Mouse (Mus musculus) gastrocnemius, postnatal 10 days (tissue): ENCODE measurements at regions not wholly inside any gene's neighbourhood (a gene's known extent, or its start where the extent isn't known, plus 50 kb on each side); places are given as distances from the start of the nearest gene placed in this dataset.

ENCODE experiments used
- DNase-seq: peaks from one replicate; pipeline ENCODE4 v3.0.0; 2021; ENCODE audit warnings: mixed read lengths

DNA sequence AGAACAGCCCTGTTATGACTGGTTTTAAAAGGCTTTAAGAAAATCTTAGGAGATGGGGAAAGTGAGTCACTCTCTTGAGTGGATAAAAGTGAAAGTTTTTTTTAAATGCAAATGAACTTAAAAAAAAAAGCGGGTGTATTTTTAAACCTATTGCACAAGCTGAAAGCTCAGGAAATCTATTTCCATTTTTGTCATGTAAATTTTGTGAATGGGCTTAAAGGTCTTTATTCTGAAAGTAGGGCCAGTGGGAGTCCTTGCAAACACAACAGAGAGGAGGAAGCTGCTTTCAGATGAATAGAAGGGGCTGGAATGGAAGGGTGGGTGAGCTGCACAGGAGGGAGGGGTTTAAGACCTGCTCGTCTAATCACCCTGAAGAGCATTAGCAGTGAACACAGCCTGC, 62.9 kb downstream of the Fam84a start:
- no peak for DNase-seq

DNA sequence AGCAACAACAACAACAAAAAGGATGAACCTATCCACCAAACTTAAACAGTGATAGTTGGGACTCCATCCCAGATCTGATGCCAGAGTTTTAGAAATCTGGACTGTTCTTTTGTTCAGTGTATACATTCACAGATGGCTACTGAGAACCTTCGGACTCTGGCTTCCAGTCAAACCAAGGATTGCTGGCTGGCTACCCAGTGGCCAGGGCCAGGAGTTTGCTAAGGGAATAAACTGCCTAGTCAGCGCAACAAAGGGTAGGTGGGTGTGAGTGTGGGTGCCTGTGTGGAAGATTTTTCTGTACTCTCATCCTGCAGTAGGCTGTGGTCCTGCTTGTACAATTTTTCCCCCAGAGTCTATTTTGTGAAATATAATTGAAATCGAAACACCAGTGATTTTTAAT, 69.1 kb downstream of the Fam84a start:
- no peak for DNase-seq

DNA sequence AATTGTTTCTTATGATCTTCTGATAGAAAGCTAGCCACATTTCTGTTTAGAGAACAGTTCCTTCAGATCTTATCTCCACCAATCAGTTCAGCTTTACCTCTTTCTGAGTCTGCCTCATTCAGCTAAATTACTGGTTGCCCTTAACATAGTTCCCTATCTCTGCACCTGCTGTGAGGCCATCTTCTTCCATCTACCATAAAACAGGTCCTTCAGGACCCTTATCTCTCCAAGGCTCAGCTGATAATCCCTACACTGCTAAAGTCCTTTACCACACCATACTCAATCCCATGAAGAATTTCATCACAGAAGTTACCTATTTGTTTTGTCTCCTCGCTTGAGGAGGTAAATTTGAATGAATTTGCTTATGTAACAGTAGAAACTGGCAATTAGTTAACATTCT, 72.0 kb downstream of the Fam84a start:
- DNase-seq = no peak

DNA sequence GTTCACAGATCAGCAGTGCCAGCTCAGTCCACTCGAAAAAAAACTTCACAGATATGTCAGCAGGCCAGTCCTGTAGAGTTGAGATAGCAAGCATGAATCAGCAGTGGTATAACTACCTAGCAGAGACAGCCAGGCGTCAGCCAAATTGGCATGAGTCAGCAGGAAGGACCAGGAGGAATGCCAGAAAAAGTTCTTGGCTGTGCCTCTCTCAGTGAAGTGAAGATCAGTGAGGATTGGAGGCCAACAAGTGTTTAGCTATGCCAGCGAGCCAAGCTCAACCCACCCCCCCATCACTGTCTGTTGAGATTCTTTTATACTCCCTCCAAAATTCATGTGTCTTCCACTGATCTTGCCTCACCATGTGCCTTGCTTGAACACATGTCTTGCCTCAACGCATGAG, 82.8 kb downstream of the Fam84a start:
- no peak for DNase-seq

DNA sequence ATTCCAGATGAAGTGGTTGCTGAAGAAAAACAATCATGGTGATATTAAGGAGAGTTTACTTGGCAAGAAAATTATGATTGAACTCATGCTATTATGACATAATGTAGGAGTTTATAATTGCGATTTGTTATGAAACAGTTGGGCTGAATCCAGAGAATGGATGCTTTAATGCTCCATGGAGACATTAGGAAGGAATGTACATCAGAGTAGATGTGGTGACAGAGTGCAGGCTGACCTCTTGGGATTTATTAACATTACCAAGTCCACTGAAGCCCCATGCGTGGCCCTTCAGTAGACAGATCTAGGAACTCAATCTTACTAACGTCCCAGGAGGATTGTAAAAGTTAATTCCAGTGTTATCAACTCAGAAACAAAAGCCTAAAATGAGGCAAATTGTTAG, 86.5 kb downstream of the Fam84a start:
- DNase-seq = no peak

DNA sequence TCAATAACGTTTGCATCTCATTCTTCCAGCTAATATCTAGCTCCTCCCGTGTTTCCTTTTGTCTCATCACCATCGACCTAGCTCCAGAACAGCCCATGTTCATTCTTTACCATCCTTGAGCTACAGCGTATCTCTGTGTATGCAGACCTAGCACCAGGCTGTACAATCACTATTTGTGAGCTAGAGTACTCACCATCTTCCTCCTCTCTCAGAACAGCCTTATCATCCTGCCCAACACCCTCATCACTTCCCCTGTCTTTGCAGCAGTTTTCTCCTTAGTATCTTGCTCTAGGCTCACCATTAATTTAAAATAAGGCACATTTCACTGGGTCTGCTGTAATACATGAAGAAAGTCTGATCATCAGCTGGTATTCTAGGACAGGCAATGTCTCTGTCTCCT, 88.6 kb downstream of the Fam84a start:
- no peak for DNase-seq

DNA sequence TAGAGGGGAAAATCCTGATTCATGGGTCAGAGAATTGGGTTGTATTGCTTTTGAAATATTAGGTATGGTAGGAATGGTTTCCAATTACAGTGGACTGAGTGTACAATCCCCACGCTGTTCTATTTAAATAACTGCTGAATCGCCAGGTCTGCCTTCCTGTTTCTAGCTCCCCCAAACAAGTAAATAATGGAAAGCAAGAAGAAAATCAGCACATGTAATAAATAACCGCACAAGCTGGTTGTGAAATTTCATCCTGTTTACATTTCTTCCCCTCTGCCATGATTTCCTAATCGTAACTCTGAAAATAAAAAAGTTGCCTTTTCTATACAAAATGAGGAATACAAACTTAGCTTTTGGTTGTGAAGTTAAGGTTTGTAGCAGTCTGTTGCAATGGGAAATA, 95.7 kb downstream of the Fam84a start:
- no peak for DNase-seq

DNA sequence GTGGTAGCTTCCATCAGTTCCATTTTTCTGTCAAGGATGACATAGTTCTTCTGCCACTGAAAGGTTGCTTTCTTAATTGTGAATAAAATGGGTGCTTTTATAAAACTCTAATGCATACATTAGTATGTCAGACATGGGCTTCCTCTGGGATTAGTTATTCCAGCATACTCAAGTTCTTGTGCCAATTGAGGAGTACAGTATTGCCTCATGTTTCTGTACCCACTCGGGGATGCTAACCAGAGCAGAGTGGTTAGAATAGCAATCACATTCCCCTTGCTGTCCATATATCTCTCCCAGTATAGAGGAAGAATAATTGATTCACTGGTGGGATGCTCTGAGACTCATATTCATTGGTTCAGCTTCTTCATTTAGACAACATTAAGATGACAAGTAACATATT, 119.5 kb downstream of the Fam84a start:
- DNase-seq = no peak

DNA sequence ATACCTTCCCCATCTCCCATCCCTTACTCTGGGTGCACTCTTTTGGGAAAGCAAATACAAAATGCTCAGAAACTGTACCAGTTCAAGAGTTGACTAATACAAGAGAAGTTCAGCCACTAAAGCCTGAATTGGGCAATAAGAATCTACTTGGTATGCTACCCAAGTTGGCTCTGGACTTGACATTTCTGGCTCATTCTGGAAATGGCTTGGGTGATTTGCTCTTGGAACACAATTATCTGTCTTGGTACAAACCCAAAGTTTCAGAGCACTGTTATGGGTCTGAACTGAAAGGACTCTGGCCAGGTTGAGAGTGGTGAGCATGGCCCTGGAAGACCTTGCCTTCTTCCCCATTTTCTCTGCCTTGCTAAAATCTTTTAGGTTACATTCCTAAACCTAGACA, 136.6 kb downstream of the Fam84a start:
- DNase-seq = no peak

DNA sequence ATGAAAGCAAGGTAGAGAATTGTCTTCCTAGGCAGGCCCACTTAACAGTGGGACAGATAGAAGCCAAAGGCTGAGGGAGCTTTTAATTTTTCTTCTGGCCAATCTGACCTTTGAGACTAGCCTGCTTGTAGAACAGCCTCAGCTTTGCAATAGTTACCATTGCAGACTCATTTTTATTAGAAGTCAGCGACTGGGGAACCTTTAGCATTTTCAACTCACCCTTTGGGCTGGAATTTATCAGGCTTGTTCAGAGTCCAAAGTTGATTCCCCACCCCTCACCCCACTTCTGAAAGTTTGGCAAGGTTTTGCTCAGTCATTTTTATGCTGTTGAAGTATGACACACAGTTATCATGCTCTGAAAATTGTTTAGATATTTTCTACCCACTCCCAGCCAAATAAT, 145.9 kb downstream of the Fam84a start:
- no peak for DNase-seq

DNA sequence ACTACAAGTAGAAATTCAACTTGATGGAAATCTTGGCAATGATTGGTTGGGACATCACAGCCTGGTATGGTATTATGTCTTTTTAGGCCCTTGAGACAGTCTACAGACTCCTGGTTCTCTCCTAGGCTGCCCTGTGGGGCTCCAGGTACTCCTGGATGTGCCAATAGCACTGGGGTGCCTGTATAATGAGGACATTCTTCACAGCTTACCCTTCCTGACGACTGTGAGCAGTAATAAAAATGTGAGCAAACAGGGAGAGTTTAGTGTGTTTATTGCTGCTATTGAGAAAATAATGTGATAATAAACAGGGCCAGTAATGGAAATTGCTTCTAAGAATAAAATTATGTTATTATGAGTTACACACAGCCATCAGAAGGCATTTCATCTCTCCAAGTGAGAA, 150.2 kb downstream of the Fam84a start:
- no peak for DNase-seq

DNA sequence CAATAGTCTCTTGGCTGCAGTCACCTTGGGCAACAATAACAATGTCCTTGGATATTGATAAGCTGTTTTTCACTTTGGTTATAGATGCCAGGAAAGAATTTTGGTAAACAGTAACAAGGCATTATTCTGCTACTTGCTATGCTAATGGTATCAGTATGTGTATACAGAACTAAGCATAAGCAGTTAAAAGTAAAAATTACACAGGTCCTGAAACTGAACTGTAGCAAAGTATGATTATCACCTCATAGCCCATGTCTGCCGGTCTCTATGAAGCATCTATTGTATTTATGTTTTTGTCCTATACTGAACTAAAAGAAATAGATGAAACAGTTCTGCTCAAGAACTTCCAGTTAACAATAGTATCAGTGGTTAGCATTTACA, 167.5 kb downstream of the Fam84a start:
- DNase-seq = no peak

DNA sequence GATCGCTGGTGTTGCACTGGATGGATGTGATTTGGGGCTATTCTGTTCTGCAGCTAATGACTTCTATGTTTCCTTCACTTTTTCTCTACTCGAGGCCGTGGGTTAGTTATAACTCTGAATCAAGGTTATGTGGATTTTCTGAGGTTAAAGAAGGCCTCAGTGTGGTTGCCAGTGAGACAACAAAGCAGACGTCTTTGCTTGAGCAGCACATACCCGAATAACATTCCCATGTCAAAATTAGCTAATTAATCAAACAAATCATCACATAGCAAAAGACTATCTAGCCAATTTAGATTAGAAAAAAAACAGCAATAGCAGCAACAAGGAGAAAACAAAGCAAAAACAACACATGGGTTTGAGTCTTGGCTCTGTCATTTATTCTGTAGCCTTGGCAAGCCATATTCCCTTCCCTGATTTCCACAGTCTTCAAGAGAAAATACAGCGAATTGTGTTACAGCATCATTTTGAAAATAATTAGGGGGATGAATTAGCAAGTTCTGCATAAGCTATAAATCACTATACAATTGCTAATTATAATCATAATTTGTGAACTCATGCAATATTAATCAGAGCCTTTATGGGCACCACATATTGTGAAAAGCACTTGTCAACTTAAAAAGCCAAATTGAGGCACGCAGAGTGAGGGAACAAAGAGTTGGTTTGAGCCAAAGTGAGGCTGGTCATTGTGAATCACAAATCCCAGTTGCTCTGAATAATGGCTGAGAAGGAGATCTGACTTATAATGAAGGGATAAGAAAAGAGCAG, 168.0 kb downstream of the Fam84a start:
- DNase-seq = no peak

DNA sequence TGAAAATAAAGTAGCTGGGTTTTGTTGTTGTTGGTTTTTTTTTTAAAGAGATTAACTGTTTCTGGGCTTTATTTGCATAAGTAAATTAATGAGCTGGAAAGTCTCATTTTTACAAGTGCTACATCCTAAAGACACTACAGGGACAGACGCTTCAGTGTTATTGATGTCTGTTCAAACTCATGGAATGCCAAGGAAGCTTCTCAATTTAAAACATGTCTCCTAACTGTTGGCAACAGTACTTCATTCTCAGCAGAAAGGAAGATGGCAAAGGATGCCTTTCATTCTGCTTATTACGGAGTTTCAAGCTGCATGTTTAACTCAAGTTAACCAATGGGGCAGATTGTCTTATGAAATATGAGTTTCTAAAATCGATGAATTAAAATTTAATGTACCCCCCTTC, 187.3 kb downstream of the Fam84a start:
- DNase-seq = no peak

DNA sequence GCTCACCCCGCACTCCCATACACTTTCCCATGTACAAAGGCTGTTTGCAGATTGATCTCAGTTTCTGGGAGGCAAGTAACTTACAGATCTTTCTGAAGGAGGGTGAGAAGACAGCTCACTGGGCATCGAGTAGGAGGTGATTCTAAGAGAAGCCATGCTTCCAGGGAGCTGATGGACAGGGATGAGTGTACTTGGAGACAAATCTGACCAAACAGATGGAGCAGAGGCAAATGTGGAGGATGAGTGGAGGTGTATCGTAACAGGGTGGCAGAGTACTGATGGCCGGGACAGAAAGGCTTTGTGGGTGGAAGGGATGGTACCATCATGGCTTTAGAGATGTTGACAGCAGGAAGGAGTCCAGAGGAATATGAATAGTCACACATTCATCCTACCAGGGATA, 212.4 kb downstream of the Fam84a start:
- DNase-seq = no peak

DNA sequence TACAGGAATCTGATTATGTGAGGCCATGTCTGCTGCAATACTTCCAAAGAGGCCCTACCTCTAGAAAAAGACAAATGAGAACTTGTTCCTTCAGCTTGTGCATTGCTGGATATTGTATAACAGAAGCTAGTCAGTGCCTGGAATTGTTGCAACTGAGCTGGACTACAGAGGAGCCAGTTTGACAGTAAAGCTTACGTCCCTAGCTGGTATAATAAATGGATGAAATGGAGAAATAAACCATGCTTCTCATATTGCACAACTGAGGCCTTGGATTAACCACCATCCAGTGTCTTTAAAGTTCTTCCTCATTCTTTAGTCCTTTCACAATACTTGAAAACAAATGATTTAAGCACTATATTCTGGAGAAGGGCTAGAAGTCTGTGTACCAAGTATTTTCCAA, 230.8 kb downstream of the Fam84a start:
- no peak for DNase-seq

DNA sequence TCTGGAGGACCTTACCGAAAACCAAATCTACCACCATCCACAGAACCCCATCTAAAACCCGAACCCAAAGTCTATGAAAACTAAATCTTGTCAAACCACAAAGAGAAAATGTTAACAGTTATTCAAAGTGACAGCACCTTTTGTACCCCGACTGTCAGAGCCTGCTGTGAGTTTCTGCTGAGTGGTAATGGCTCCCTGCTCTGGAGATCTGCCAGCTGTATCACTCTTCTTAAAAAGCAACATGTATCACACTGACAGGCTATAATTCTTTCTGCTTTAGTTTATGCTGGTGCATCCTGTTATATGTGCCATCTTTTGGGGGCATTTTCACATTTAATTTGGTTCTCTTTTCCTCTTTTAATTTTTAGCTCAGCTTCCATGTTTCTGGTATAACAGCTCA, 268.5 kb downstream of the Fam84a start:
- no peak for DNase-seq

DNA sequence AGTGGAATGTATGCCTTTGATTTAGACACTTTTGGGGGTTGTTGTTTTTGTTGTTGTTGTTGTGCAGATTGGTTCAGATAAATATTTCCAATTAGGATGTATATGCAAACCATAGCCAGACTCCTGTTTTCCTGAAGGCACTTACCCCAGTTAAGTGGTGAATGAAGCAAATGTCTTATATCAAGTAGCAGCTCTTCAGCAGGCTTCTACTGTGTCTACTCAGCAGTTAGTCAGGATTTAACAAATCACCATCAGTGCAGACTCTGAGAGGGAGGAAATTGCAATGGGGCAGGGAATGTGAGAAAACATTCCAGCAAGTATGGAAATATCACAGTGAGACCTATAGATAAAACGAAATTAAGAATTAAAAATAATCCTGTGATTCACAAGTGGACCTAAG, 282.7 kb downstream of the Fam84a start:
- no peak for DNase-seq

DNA sequence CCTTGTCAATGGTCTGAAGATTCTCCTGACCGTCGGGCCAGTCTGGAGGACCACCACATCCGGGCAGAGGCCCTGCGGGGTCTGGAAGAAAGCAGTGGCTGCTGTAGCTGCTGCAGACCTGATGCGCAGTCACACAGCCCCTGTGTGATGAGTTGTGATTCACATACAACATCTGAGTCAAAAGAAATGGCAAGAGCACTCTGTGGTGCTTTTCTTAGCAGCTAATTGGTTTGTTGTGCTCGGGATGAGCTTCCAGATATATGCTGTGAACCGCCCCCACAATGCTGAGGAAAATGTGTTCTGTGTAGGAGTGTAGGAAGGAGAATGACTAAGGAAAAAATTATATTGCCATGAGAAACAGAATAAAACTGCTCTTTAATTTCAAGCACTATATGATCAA, 290.6 kb downstream of the Fam84a start:
- no peak for DNase-seq

DNA sequence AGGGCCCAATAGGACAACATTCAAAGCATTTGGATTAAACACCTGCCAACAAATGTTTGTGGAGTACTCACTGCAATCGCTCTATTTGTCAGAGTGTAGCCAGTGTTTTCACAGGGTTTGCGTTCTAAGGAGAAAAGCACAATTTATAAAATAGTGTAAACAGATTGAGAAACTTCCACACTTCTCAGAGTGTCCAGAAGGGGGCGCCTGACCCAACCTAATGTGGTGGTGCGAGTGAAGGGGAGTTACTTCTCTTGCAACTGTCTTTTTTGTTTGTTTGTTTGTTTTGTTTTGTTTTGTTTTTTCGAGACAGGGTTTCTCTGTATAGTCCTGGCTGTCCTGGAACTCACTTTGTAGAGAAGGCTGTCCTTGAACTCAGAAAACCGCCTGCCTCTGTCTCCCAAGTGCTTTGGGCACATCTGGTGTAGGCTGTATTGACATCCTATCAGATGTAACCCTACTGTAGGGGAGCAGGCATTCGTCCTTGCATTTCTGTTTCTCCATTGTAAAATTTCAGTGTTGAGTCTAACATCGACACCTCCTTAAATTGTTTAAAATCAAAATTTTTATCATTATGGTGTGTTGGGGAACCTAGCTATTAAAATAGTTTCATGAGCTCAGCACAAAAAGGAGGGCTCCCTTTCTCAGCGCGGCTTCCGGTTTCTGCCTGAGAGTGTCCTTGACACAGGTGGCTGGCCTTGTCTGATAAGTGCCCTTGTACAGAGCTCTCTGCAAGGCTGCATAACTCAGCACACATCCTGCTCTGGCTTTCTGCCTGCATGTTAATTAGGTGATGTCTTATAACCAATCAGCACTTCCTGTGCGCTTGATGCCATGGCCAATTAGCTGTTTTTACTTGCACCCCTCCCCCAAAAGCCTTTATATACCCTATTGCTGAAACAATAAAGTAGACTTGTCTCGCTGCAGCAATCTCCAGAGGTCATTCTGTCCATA, 307.0 kb downstream of the Fam84a start:
- DNase-seq = peak; percentile 28

DNA sequence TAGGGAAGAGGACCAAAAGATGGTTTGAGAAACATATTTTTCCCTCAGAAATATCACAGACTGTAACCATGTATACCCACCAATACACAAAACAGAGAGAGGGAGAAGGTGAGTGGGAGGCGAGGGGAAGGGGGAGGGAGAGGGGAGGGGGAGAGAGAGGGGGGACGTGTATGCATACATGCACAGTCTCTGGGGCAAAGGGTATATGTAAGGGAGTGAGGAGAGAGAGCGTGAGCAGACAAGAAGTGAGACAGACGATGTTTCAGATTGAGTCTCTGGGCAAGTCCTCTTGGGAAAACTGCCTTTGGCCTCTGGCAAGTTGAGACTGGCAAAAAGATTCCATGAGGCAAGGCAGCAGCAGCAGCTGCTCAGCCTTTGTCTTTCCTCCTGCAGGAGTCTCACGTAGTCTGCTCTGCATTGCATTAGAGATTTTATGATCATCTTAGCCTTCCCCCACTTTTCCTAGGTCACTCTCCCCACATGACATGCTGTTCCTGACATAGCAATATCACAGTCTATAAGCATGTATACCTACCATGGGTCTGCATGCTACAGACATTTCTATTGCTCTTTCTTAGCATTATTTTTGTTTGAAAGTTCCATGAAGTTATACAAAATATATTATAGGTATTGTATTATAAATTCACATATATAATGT, 308.3 kb downstream of the Fam84a start:
- DNase-seq = no peak

DNA sequence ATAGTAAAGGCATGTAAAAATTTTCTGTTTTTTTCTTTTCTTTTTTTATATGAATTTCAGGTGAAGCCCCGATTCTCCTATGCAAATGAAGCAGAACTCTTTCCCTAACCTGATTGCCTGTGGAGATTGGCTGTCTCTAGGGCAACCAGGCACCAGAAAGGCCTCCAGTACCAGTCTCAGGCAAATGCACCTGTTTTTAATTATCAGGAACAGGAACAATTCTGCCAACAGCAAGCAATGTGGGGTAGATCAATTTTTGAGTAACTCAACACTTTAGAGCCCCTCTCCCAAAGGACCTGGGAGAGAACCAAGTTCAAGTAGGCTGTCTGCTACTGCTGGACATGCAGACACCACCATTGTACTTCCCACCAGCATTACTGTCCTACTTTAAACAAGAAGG, 310.6 kb downstream of the Fam84a start:
- no peak for DNase-seq

DNA sequence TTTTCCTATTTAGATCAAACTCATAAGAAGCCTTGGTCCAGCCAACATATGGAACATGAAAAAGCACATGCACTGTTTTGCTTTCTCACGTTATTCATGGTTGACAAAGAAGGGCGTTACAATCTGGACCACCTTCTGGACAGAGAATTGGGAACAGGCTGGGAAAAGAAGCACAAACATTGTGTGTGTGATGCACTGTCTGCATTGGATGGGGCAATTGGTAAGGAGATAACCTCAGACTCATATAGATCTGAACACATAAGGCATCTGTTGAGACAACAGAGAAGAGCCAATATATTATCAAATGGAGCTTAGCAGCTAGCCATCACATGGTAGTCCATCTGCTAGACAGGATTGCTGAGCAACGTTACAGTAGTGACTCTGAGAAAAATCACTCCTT, 317.1 kb downstream of the Fam84a start:
- no peak for DNase-seq
